Mouse (Mus musculus): ENCODE results near the gene Tert.

- TF ChIP-seq CTCF (IDR thresholded peaks at IDR 0.05; ENCODE audit: extremely low read depth, insufficient read length, insufficient replicate concordance, low read depth, low read length) (no peak), POLR2A (IDR thresholded peaks at IDR 0.05; ENCODE audit: low read depth, low read length) (no peak)
Observed at GRCm38 (mm10) chr13:73685502-73685901, 58.8 kb downstream of the Tert start.
